Mouse (Mus musculus): ENCODE results near the gene Spag9. TPM values are rescaled to one million over a fixed set of nuclear protein-coding genes. Genes with fewer than 3 reads are reported as not detected.

Spag9 gene
- polyA plus RNA-seq, 1 experiment from 2014 or later, result 34.1 TPM

DNA sequence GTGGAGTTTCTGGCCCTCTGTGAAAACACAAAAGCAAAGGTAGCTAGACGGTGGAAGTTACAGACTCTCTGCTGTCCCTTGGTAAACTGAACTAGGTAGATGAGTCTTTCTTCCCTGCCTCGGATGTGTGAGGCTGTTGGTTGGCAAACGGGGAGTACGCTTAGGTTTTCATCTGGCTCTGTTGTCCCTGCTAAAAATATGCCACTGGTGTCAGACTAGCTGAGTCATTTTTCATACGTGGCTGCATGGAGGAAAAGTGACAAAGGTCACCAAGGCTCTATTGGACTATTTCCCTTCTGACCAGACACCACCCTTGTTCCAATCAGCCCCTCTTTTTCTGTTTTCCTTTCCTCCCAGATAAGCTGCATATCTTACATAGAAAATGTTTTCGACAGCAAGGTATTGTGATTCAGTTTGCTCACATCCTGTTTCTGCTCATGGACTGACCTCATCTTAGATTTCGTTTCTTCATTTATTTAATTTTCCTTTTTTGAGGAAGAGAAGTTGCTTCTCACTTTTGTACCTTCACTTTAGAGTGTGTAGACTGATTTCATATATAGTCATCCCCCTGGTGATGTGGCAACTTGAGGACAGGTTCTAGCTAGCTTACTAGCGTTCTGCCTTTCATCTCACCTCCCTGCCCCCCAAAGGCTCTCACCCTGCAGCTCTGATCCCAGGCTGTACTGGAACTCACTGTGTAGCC, 8.1 kb upstream of the Spag9 start:
- H3K36me3 ChIP-seq, result no peaks in the 10 kb centered on the region
- H3K9ac ChIP-seq, result no peak overlapping the region
- H3K4me3 ChIP-seq, result no peak overlapping the region
- peak; percentile 53 for ATAC-seq (replicated peaks; ENCODE audit: insufficient number of reproducible peaks, insufficient read depth, low FRiP score, low read depth)
- peak overlapping the region; percentile 13 for H3K4me2 ChIP-seq
- H3K4me1 ChIP-seq (replicated peaks), result peaks cover 18% of the 10 kb centered on the region
- WGBS, result 34% methylated on average over 8 of the region's 8 CpGs
- H3K9me3 ChIP-seq (replicated peaks), result no peaks in the 10 kb centered on the region
- H3K27me3 ChIP-seq, result no peaks in the 10 kb centered on the region
- peak overlapping the region; percentile 92 for H3K27ac ChIP-seq

DNA sequence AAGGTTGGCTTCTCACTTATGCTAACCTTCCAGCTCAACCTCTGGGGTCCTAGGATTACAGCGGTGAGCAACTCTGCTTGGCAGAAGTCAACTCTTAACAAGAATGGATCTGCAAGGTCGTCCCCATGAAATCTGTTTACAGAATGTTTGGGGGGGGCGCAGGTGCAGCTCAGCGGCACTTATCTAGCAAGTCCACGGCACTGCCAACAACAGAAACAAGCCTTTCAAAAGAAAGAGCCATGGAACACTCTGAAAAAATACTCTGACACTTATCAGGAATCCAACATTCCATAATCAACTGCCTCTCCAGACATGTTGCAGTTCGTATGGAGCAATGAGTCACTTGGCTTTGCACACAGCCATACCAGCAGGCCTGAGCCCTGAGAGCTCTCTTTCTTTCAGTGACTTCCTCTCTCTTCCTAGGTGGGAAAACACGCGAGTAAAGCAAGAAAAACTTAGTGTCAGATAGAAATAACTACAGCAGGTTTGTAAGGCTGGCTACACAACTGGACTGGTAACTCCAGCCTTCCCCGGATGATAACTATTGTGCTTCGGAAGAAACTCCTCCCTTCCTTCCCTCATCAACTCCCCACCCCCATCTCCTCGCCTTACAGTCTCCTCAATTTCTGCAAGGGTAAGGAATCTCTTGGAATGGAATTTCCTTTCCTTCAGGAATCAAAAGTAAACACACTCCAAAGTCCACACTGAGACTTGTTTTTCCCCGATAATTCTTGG, 7.4 kb upstream of the Spag9 start:
- WGBS, result 36% methylated on average over 12 of the region's 12 CpGs
- peaks cover 18% of the 10 kb centered on the region for H3K4me1 ChIP-seq (replicated peaks)
- H3K4me3 ChIP-seq, result no peak overlapping the region
- H3K9me3 ChIP-seq (replicated peaks), result no peaks in the 10 kb centered on the region
- no peak overlapping the region for H3K9ac ChIP-seq
- peak; percentile 68 for ATAC-seq (replicated peaks; ENCODE audit: insufficient number of reproducible peaks, insufficient read depth, low FRiP score, low read depth)
- H3K4me2 ChIP-seq, result peak overlapping the region; percentile 8
- no peaks in the 10 kb centered on the region for H3K27me3 ChIP-seq
- H3K36me3 ChIP-seq, result no peaks in the 10 kb centered on the region
- peak overlapping the region; percentile 92 for H3K27ac ChIP-seq

DNA sequence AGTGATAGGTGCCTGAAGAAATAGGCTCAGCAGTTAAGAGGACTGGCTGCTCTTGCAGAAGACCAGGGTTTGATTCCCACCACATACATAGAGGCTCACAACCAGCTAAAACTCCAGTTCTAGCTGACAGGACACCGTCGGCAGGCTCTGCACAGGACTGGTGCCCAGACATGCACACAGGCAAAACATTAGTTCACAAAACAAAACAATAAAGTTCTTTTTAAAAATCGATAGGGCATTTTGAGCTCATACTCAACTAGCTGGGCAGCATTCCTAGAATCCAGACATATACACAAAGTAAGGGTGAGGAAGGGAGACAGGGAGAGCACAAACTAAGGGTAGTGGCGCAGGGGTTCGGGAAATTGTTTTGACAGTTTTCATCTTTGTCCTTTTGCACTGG, 1.4 kb upstream of the Spag9 start:
- Histone ChIP-seq H3K27ac (peak overlapping the region; percentile 98), H3K9ac (peak overlapping the region; percentile 73), H3K4me2 (peak overlapping the region; percentile 79), H3K9me3 (replicated peaks) (no peaks in the 10 kb centered on the region), H3K36me3 (no peaks in the 10 kb centered on the region), H3K4me1 (replicated peaks) (peaks cover 23% of the 10 kb centered on the region), H3K27me3 (no peaks in the 10 kb centered on the region), H3K4me3 (peak overlapping the region; percentile 96)
- WGBS, result 42% methylated on average over 5 of the region's 5 CpGs
- ATAC-seq (replicated peaks; ENCODE audit: insufficient number of reproducible peaks, insufficient read depth, low FRiP score, low read depth), result no peak

DNA sequence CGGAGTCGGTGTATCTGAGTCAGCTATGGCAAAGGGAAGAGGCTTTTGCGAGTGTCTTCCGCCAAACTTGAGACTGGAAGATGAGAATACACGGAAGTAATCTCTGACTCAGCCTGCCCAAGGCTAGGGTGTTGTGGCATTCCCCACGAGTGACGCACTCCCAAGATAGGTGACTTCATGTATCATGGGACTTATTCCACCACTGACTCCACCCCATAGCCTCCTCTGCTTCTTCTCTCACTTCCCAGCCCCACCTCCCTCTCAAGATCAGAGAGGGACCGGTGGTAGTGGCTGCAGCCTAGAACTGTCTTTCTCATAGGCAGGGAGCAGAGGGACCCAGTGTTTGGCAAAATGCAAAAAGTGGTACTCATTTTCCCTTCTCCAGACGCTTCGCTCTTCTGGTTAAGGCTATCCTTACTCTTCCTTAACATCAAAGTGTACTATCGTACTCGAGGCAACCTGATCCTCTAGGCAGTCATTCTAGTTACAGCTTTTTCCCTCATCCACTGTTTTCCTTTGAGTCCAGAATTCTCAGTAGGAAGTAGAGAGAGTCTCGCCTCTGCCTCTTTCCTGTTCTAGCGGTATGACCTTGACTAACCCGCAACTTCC, 676 bp upstream of the Spag9 start:
- WGBS, result 4% methylated on average over 15 of the region's 15 CpGs
- H3K9me3 ChIP-seq (replicated peaks), result no peaks in the 10 kb centered on the region
- peak overlapping the region; percentile 73 for H3K9ac ChIP-seq
- H3K27me3 ChIP-seq, result no peaks in the 10 kb centered on the region
- H3K27ac ChIP-seq, result peak overlapping the region; percentile 98
- peak overlapping the region; percentile 96 for H3K4me3 ChIP-seq
- peak overlapping the region; percentile 79 for H3K4me2 ChIP-seq
- H3K36me3 ChIP-seq, result no peaks in the 10 kb centered on the region
- H3K4me1 ChIP-seq (replicated peaks), result peaks cover 23% of the 10 kb centered on the region
- peak; percentile 60 for ATAC-seq (replicated peaks; ENCODE audit: insufficient number of reproducible peaks, insufficient read depth, low FRiP score, low read depth)

DNA sequence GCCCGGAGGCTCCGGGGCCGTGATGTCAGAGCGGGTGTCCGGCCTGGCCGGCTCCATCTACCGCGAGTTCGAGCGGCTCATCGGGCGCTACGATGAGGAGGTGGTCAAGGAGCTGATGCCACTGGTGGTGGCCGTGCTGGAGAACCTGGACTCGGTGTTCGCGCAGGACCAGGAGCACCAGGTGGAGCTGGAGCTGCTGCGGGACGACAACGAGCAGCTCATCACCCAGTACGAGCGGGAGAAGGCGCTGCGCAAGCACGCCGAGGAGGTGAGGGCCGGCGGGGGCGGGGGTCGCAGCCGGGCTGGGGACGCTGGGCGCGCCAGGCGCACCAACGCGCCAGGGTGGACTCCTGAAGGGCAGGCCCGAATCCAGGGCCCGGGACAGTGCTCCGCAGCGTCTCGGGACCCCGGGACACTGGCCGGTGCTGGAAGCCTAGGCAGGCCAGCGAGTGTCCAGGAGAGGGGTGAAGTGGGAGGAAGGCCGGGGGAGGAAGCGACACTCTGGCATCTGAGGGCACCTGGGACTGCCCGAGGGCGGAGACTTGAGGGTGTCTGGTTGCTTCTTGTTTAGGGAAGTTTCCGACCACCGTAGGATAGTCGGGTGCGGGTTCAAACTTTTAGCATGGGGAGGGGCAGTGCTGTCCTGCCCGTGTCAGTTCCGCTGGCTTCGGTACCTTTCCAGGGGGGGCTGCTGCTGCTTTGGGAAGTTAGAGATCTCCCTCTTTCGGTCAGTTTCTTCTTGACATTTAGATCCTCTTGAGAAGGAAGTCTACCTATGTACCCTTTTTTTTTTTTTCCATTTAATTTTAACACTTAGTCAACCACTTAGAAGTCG, 632 bp downstream of the Spag9 start:
- no peak; the same call in none of the 2 replicates for ATAC-seq (replicated peaks; ENCODE audit: insufficient number of reproducible peaks, insufficient read depth, low FRiP score, low read depth)
- Histone ChIP-seq H3K4me3 (peak overlapping the region; percentile 96), H3K27ac (peak overlapping the region; percentile 98), H3K9me3 (replicated peaks) (no peaks in the 10 kb centered on the region), H3K9ac (peak overlapping the region; percentile 95), H3K27me3 (no peaks in the 10 kb centered on the region), H3K36me3 (no peaks in the 10 kb centered on the region), H3K4me1 (replicated peaks) (peaks cover 23% of the 10 kb centered on the region), H3K4me2 (peak overlapping the region; percentile 79)
- WGBS, result under 1% methylated on average over 58 of the region's 58 CpGs

DNA sequence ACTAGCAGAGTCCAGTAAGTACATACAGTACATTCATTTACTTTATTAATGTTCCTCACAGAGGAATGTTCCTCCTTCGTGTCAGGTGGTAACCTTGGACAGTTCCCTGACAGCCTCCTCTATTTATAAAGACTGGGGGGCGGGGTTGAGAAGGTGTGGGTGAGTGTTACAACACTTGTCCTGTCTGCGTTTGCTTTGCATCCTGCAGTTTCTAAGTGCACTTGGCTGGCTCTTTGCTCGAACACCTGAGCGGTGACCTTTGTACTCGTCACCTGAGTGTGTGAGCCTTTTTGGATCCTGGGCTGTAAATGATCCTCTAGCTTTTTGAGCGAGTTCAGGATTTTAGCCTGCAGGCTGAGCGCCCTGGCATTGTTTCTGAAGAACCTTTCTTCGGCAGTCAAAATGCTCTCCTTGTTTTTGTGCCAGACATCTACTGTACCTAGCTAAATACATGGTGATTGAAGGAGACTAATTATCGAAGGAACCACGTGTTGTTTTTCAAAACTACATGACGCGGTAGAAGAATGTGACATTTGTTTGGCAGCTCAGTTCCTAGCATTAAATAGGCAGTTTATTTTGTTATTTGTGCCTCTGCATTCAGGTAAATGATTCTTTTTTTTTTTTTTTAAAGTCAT, 1.4 kb downstream of the Spag9 start:
- H3K27ac ChIP-seq, result peak overlapping the region; percentile 98
- H3K9me3 ChIP-seq (replicated peaks), result no peaks in the 10 kb centered on the region
- no peaks in the 10 kb centered on the region for H3K36me3 ChIP-seq
- ATAC-seq (replicated peaks; ENCODE audit: insufficient number of reproducible peaks, insufficient read depth, low FRiP score, low read depth), result no peak
- 28% methylated on average over 13 of the region's 13 CpGs for WGBS
- peak overlapping the region; percentile 95 for H3K9ac ChIP-seq
- H3K4me3 ChIP-seq, result peak overlapping the region; percentile 96
- no peaks in the 10 kb centered on the region for H3K27me3 ChIP-seq
- H3K4me1 ChIP-seq (replicated peaks), result peaks cover 23% of the 10 kb centered on the region
- H3K4me2 ChIP-seq, result peak overlapping the region; percentile 79

DNA sequence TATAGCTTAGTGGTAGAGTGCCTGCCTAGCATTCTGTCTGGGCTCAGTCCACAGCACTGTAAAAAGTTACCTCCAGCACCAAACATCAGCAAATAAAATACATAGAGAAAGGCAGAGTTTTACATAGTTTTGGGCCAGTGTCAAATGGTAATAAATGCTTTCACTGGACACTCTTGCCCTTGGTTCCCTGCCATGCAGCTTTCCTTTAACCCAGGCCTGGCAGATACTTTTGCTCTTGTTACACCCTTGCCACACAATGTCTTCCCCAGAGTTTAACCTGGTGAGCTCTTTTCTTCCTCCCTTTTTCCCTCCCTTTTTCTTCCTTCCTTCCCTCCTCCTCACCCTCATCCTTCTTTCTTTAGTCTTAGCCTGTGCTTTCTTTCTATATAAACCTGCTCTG, 3.4 kb downstream of the Spag9 start:
- Histone ChIP-seq H3K27me3 (no peaks in the 10 kb centered on the region), H3K9ac (no peak overlapping the region), H3K4me3 (no peak overlapping the region), H3K36me3 (no peaks in the 10 kb centered on the region), H3K4me1 (replicated peaks) (peaks cover 22% of the 10 kb centered on the region), H3K27ac (no peak overlapping the region), H3K9me3 (replicated peaks) (no peaks in the 10 kb centered on the region), H3K4me2 (no peak overlapping the region)
- no peak for ATAC-seq (replicated peaks; ENCODE audit: insufficient number of reproducible peaks, insufficient read depth, low FRiP score, low read depth)

DNA sequence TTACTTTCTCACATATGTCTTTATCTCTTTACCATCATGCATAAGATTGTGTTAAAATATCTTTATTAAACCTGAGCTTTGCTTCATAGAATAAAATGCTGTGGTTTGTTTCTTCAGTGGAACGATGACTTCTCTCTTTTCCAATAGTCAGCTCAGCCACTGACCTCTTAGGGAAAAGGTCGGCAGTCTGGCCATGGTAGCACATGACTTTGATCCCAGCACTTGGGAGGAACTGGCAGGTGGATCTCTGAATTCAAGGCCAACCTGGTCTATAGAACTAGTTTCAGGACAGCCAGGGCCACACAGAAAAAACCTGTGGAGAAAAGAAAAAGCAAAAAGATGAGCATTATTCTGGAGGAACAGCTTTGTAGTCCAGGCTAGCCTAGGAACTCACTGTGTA, 7.5 kb downstream of the Spag9 start:
- Histone ChIP-seq H3K27me3 (no peaks in the 10 kb centered on the region), H3K9me3 (replicated peaks) (no peaks in the 10 kb centered on the region), H3K36me3 (no peaks in the 10 kb centered on the region), H3K4me3 (no peak overlapping the region), H3K4me2 (no peak overlapping the region), H3K27ac (no peak overlapping the region), H3K4me1 (replicated peaks) (peaks cover 4% of the 10 kb centered on the region; the same call in 1 of the 2 replicates), H3K9ac (no peak overlapping the region)
- WGBS, result 86% methylated on average over 2 of the region's 2 CpGs
- ATAC-seq (replicated peaks; ENCODE audit: insufficient number of reproducible peaks, insufficient read depth, low FRiP score, low read depth), result no peak

DNA sequence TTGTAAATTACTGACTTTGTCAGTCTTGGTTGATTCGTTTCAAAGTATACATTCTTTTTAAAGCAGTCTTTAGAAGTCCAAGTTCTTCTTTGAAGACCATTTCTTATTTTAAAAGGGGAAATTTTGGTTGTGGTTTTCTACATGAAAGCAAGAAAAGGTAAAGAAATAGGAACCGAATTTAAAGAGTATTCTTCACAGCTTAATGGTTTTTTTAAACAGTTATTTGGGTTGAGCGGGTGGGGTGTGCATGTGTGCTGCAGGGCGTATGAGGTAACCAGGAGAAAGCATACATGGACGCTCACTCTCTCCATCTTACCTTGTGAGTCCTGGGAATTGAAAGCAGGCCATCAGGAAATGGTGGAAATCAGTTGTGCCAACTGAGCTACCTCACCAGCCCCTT, 23.2 kb downstream of the Spag9 start:
- 88% methylated on average over 5 of the region's 5 CpGs for WGBS
- Histone ChIP-seq H3K4me2 (no peak overlapping the region), H3K4me3 (no peak overlapping the region), H3K36me3 (peaks cover 14% of the 10 kb centered on the region), H3K4me1 (replicated peaks) (no peaks in the 10 kb centered on the region), H3K27ac (no peak overlapping the region), H3K9ac (no peak overlapping the region), H3K9me3 (replicated peaks) (no peaks in the 10 kb centered on the region), H3K27me3 (no peaks in the 10 kb centered on the region)
- ATAC-seq (replicated peaks; ENCODE audit: insufficient number of reproducible peaks, insufficient read depth, low FRiP score, low read depth), result no peak

DNA sequence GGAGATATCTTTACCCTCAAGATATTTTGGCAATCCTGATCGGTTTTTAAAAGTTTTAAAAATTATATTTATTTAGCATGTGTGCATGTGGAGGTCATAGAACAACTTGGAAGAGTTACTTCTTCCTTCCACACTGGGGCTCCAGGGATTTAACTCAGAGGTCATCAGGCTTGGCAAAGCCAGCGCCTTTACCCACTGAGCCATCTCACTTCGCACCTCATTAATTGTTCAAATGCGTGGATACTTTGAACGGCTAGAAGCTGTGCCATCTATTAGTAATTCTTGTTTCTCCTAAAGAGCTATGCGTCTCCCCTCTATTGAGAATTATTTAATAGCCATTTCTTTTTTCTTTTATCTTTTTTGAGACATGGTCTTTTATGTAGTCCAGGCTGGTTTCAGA, 24.5 kb downstream of the Spag9 start:
- 68% methylated on average over 6 of the region's 6 CpGs for WGBS
- H3K4me2 ChIP-seq, result no peak overlapping the region
- H3K4me3 ChIP-seq, result no peak overlapping the region
- H3K9ac ChIP-seq, result no peak overlapping the region
- no peak for ATAC-seq (replicated peaks; ENCODE audit: insufficient number of reproducible peaks, insufficient read depth, low FRiP score, low read depth)
- no peaks in the 10 kb centered on the region for H3K4me1 ChIP-seq (replicated peaks)
- H3K27me3 ChIP-seq, result no peaks in the 10 kb centered on the region
- no peaks in the 10 kb centered on the region for H3K9me3 ChIP-seq (replicated peaks)
- peaks cover 12% of the 10 kb centered on the region for H3K36me3 ChIP-seq
- no peak overlapping the region for H3K27ac ChIP-seq

DNA sequence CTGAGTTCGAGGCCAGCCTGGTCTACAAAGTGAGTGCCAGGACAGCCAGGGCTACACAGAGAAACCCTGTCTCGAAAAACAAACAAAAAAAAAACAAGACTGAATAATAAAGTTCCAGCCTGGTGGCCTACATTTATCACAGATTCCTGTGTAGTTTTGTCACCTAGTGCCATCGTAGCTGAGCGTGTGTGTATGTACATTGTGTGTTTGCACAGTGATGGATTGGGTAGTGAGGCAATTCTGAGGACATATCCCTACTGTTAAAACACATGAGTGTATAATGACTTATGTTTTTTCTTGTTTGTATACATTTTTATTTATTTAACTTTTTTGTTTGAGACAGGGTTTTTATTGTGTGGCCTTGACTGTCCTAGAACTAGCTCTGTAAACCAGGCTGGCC, 30.4 kb downstream of the Spag9 start:
- Histone ChIP-seq H3K9ac (no peak overlapping the region), H3K9me3 (replicated peaks) (no peaks in the 10 kb centered on the region), H3K4me1 (replicated peaks) (no peaks in the 10 kb centered on the region), H3K27me3 (no peaks in the 10 kb centered on the region), H3K36me3 (no peaks in the 10 kb centered on the region), H3K27ac (no peak overlapping the region), H3K4me3 (no peak overlapping the region), H3K4me2 (no peak overlapping the region)
- 87% methylated on average over 4 of the region's 4 CpGs for WGBS
- ATAC-seq (replicated peaks; ENCODE audit: insufficient number of reproducible peaks, insufficient read depth, low FRiP score, low read depth), result no peak

Measured in heart, embryonic 15.5 days (tissue).